Mouse (Mus musculus): Measurements from ENCODE around the gene Akap7.

- TF ChIP-seq CTCF (conservative IDR thresholded peaks at IDR 0.05; ENCODE audit: low read length), result no peak
- no peak for TF ChIP-seq POU5F1 (IDR thresholded peaks at IDR 0.05; ENCODE audit: borderline replicate concordance, low read length)
Measured at GRCm38 (mm10) chr10:25120871-25121554, 186.7 kb downstream of the Akap7 start.
